Mouse (Mus musculus): ENCODE measurements around the gene Espl1. TPM values are rescaled to one million over a fixed set of nuclear protein-coding genes. Genes with fewer than 3 reads are reported as not detected.
A peak's percentile ranks its signal among the peaks of the same experiment; 100 is the strongest.

Gene Espl1
- polyA plus RNA-seq, 1 experiment from 2014 or later, result 7.5 TPM

GRCm38 (mm10) chr15:102258076-102258470 is 38.0 kb upstream of the Espl1 start:
- Histone ChIP-seq H3K36me3 (ENCODE audit: insufficient read depth, low read length) (no peaks in the 10 kb centered on the region), H3K9me3 (replicated peaks; ENCODE audit: low read length) (no peaks in the 10 kb centered on the region), H3K27me3 (ENCODE audit: insufficient read depth, low read length) (no peaks in the 10 kb centered on the region), H3K4me3 (replicated peaks; ENCODE audit: low read depth, low read length) (peak overlapping the region; percentile 70), H3K9ac (ENCODE audit: low read depth, low read length) (peak overlapping the region; percentile 68; the same call in 1 of the 2 replicates), H3K27ac (peak overlapping the region; percentile 60), H3K4me1 (replicated peaks; ENCODE audit: insufficient read depth, low read length) (peaks cover 25% of the 10 kb centered on the region), H3K4me2 (ENCODE audit: low read length) (peak overlapping the region; percentile 69)
- ATAC-seq (replicated peaks; ENCODE audit: low FRiP score, low read depth), result no peak
- no peak for DNase-seq (ENCODE audit: low spot score)
- TF ChIP-seq CTCF (IDR thresholded peaks at IDR 0.05; ENCODE audit: low read depth), result no peak
- 17% methylated on average over 12 of the region's 12 CpGs for WGBS

DNA sequence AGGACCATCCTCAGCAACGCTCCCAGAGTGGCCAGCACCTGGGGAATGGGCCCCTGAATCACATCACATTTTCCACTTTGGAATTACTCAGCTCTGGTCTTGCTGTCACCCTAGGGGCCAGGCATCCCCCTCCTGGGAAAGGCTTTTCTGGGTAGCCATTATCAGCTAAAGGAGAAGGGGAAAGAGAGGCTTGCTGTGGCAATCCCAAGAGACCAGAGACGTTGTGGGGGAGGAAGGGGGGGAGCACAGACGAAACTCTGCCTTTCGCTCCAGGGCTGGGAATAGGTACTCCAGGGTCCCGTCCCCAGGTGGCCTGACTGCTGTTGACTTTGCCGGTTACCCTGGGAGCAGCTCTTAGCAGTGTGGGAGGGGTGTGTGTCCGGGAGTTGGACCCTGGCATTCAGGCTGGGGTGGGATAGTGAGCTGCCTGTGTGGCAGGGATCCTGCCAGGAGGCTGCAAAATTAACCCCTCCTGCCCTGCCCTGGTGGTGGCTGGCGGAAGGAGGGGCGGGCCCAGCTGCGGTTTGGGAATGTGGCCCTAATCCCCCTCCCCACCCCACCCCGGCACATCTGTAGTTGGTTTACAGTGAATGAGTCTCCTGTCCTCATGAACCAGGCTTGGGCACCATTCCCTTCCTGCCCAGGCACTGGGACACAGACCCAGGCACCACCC is 37.3 kb upstream of the Espl1 start:
- Histone ChIP-seq H3K27ac (no peak overlapping the region), H3K36me3 (ENCODE audit: insufficient read depth, low read length) (no peaks in the 10 kb centered on the region), H3K9me3 (replicated peaks; ENCODE audit: low read length) (no peaks in the 10 kb centered on the region), H3K4me2 (ENCODE audit: low read length) (no peak overlapping the region), H3K9ac (ENCODE audit: low read depth, low read length) (no peak overlapping the region), H3K27me3 (ENCODE audit: insufficient read depth, low read length) (no peaks in the 10 kb centered on the region), H3K4me3 (replicated peaks; ENCODE audit: low read depth, low read length) (no peak overlapping the region), H3K4me1 (replicated peaks; ENCODE audit: insufficient read depth, low read length) (peaks cover 25% of the 10 kb centered on the region)
- WGBS, result 29% methylated on average over 11 of the region's 11 CpGs
- ATAC-seq (replicated peaks; ENCODE audit: low FRiP score, low read depth) (no peak), DNase-seq (ENCODE audit: low spot score) (no peak)
- no peak for TF ChIP-seq CTCF (IDR thresholded peaks at IDR 0.05; ENCODE audit: low read depth)

GRCm38 (mm10) chr15:102262582-102262981 is 33.5 kb upstream of the Espl1 start:
- H3K4me2 ChIP-seq (ENCODE audit: low read length), result no peak overlapping the region
- no peaks in the 10 kb centered on the region for H3K9me3 ChIP-seq (replicated peaks; ENCODE audit: low read length)
- H3K9ac ChIP-seq (ENCODE audit: low read depth, low read length), result no peak overlapping the region
- ATAC-seq (replicated peaks; ENCODE audit: low FRiP score, low read depth) (no peak), DNase-seq (ENCODE audit: low spot score) (no peak)
- no peak overlapping the region for H3K27ac ChIP-seq
- no peaks in the 10 kb centered on the region for H3K36me3 ChIP-seq (ENCODE audit: insufficient read depth, low read length)
- no peak overlapping the region for H3K4me3 ChIP-seq (replicated peaks; ENCODE audit: low read depth, low read length)
- H3K4me1 ChIP-seq (replicated peaks; ENCODE audit: insufficient read depth, low read length), result peaks cover 10% of the 10 kb centered on the region; the same call in 1 of the 2 replicates
- no peak for TF ChIP-seq CTCF (IDR thresholded peaks at IDR 0.05; ENCODE audit: low read depth)
- no peaks in the 10 kb centered on the region for H3K27me3 ChIP-seq (ENCODE audit: insufficient read depth, low read length)
- WGBS, result 35% methylated on average over 7 of the region's 7 CpGs

DNA sequence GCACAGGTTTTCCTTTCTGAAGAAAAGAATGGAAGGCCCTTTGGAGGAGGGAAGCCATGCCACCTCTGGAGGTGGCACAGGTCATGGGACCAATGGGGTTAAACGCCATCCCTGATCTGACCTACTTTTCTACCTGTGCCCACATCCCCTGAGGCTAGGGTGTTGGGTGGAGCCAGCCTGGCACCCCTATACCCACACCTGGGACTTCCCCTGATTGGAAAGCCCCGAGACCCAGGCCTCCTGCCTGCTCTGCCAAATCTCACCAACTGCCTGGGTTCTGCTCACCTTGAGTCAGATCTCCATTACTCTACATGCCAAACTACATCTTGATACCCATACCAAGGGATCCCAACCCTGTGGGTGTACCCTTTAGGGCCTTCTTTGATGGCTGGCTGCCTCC is 33.0 kb upstream of the Espl1 start:
- peaks cover 6% of the 10 kb centered on the region; the same call in 1 of the 2 replicates for H3K4me1 ChIP-seq (replicated peaks; ENCODE audit: insufficient read depth, low read length)
- H3K4me3 ChIP-seq (replicated peaks; ENCODE audit: low read depth, low read length), result no peak overlapping the region
- no peak overlapping the region for H3K9ac ChIP-seq (ENCODE audit: low read depth, low read length)
- H3K4me2 ChIP-seq (ENCODE audit: low read length), result no peak overlapping the region
- no peaks in the 10 kb centered on the region for H3K9me3 ChIP-seq (replicated peaks; ENCODE audit: low read length)
- no peak for DNase-seq (ENCODE audit: low spot score)
- ATAC-seq (replicated peaks; ENCODE audit: low FRiP score, low read depth), result no peak
- no peak overlapping the region for H3K27ac ChIP-seq
- H3K36me3 ChIP-seq (ENCODE audit: insufficient read depth, low read length), result no peaks in the 10 kb centered on the region
- TF ChIP-seq CTCF (IDR thresholded peaks at IDR 0.05; ENCODE audit: low read depth), result no peak
- H3K27me3 ChIP-seq (ENCODE audit: insufficient read depth, low read length), result no peaks in the 10 kb centered on the region
- WGBS, result 89% methylated on average over 2 of the region's 2 CpGs

- H3K27ac ChIP-seq, result no peak overlapping the region
- H3K4me1 ChIP-seq (replicated peaks; ENCODE audit: insufficient read depth, low read length), result peaks cover 8% of the 10 kb centered on the region
- ATAC-seq (replicated peaks; ENCODE audit: low FRiP score, low read depth), result no peak
- no peaks in the 10 kb centered on the region for H3K27me3 ChIP-seq (ENCODE audit: insufficient read depth, low read length)
- H3K9me3 ChIP-seq (replicated peaks; ENCODE audit: low read length), result no peaks in the 10 kb centered on the region
- no peaks in the 10 kb centered on the region for H3K36me3 ChIP-seq (ENCODE audit: insufficient read depth, low read length)
- TF ChIP-seq CTCF (IDR thresholded peaks at IDR 0.05; ENCODE audit: low read depth), result peak; percentile 31; the same call in 1 of the 2 replicates
- no peak overlapping the region for H3K9ac ChIP-seq (ENCODE audit: low read depth, low read length)
- no peak overlapping the region for H3K4me3 ChIP-seq (replicated peaks; ENCODE audit: low read depth, low read length)
- no peak overlapping the region for H3K4me2 ChIP-seq (ENCODE audit: low read length)
- no peak for DNase-seq (ENCODE audit: low spot score)
- WGBS, result 93% methylated on average over 5 of the region's 5 CpGs
Observed at GRCm38 (mm10) chr15:102265548-102265947, 30.5 kb upstream of the Espl1 start.

DNA sequence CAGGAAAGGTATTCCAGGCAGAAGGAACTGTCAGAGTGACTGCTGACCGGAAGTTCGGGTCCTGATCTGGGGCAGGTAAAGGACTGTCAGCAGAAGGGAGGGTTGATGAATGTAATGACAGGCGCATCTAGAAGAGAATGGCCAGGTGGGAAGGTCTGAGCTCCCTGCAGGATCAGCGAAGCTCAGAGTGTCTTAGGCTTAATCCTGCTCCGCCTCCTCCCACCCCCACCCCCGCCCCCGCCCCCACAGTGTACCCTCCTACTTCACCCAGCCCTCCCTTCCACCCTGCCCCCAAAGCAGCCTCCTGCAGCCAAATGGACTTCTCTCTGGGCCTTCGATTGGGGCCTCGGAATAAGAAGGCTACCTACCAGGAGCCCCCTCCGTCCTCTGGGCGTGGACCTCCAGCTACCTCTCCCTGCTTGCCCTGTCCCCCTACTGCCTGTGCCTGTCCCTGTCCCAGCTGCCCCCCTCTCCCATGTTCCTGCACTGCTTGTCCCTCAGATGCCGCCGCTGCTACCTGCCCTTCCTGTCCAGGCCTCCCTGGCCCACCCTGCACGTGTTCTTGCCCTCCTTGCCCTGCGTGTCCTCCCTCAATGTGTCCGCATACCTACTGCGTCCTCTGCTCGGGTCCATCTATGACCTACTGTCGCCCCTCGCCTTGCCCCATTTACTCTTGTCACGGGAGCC is 25.6 kb upstream of the Espl1 start, which contains the start of gene Gm9918:
Gene Gm9918, plus strand, starts transcription at position 290 of the 687 bp plus-strand sequence.
- peak within 1 kb of the TSS; percentile 44; the same call in 1 of the 2 replicates for H3K9ac ChIP-seq (ENCODE audit: low read depth, low read length)
- TF ChIP-seq CTCF (IDR thresholded peaks at IDR 0.05; ENCODE audit: low read depth), result no peak
- DNase-seq (ENCODE audit: low spot score), result no peak
- ATAC-seq (replicated peaks; ENCODE audit: low FRiP score, low read depth), result peak; percentile 49
- no peaks in the 10 kb centered on the region for H3K36me3 ChIP-seq (ENCODE audit: insufficient read depth, low read length)
- H3K4me2 ChIP-seq (ENCODE audit: low read length), result peak within 1 kb of the TSS; percentile 49
- peaks cover 13% of the 10 kb centered on the region for H3K4me1 ChIP-seq (replicated peaks; ENCODE audit: insufficient read depth, low read length)
- peak within 1 kb of the TSS; percentile 17 for H3K4me3 ChIP-seq (replicated peaks; ENCODE audit: low read depth, low read length)
- no peak within 1 kb of the TSS for H3K27ac ChIP-seq
- H3K9me3 ChIP-seq (replicated peaks; ENCODE audit: low read length), result no peaks in the 10 kb centered on the region
- 8% methylated on average over 21 of the region's 21 CpGs for WGBS
- H3K27me3 ChIP-seq (ENCODE audit: insufficient read depth, low read length), result no peaks in the 10 kb centered on the region

Data from kidney, postnatal 0 days (tissue).